Mouse (Mus musculus) C2C12 (cell line): Measurements from ENCODE around the gene Gtpbp3. TPM values are rescaled to one million over a fixed set of nuclear protein-coding genes. Genes with fewer than 3 reads are reported as not detected.
"Not testable (repeated sequence)": the region's sequence is repeated elsewhere in the genome, so short reads cannot be mapped to it uniquely, and the experiment has no call there.

Source experiments
- H3K27me3 ChIP-seq: one replicate; pipeline ENCODE4 v1.6.1; 2011; ENCODE audit not compliant: control insufficient read depth, insufficient read depth, insufficient read length
- H3K36me3 ChIP-seq: one replicate; pipeline ENCODE4 v1.6.1; 2011; ENCODE audit not compliant: control insufficient read depth, insufficient read depth
- H3K4me3 ChIP-seq: one replicate; pipeline ENCODE4 v1.5.1; 2011; ENCODE audit warnings: mild to moderate bottlenecking, control low read depth; ENCODE audit not compliant: poor library complexity, insufficient read depth, severe bottlenecking
- H3K79me2 ChIP-seq: one replicate; pipeline ENCODE4 v1.6.1; 2011; ENCODE audit not compliant: control insufficient read depth, insufficient read depth
- H3K79me3 ChIP-seq: one replicate; pipeline ENCODE4 v1.6.1; 2011; ENCODE audit warnings: low read depth, control low read depth
- H3ac ChIP-seq: one replicate; pipeline ENCODE3; 2011; ENCODE audit warnings: low read depth; ENCODE audit not compliant: control insufficient read depth, insufficient read length
- CEBPB ChIP-seq: IDR thresholded peaks from one replicate; pipeline ENCODE4 v1.6.1; 2011; ENCODE audit warnings: low read depth, mild to moderate bottlenecking, control low read depth, moderate library complexity
- CTCF ChIP-seq: IDR thresholded peaks from one replicate; pipeline ENCODE4 v1.5.1; 2011; ENCODE audit not compliant: control insufficient read depth, insufficient read depth, insufficient read length
- FOSL1 ChIP-seq: IDR thresholded peaks from one replicate; pipeline ENCODE4 v1.8.0; 2011; ENCODE audit warnings: mild to moderate bottlenecking, low read length; ENCODE audit not compliant: poor library complexity, insufficient read depth, severe bottlenecking
- MAX ChIP-seq: IDR thresholded peaks from one replicate; pipeline ENCODE4 v1.6.1; 2011; ENCODE audit warnings: mild to moderate bottlenecking, control low read depth
- MYOD1 ChIP-seq: IDR thresholded peaks from one replicate; pipeline ENCODE4 v1.6.1; 2011; ENCODE audit warnings: low read depth; ENCODE audit not compliant: control insufficient read depth, insufficient read length
- MYOG ChIP-seq: IDR thresholded peaks from one replicate; pipeline ENCODE4 v1.6.1; 2011; ENCODE audit not compliant: control insufficient read depth, insufficient read length; ENCODE audit errors: extremely low read depth
- USF1 ChIP-seq: IDR thresholded peaks from one replicate; pipeline ENCODE4 v1.6.1; 2011; ENCODE audit warnings: low read depth, mild to moderate bottlenecking, control low read depth, moderate library complexity
- polyA plus RNA-seq: library from polyadenylated mRNA; unstranded; fragments of >200 nt; fragmentation: generic; extraction: Trizol; gene quantifications from one replicate; pipeline ENCODE4 v1.2.1, GENCODE M21; 2012; ENCODE audit warnings: missing spikeins

The Gtpbp3 gene
- polyA plus RNA-seq, 1 experiment = 21.4 TPM

DNA sequence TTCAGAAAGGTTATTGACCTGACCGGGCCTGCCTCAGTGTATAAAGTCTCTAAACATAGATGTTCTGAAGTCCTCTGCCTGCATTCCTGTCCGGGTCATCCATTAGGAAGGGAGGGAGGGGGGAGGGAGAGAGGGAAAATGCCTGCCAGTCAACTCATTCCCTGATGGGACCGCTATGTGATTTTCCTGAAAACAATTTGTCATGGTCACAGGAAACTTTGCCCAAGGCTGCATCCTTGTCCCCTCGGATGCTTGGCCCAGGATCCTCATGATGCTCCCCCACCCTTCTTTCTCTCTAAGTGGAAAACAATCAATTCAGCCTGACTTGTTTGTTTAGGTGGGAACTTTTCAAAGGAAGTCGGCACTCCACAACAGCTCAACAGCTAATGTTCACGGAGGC is 28.9 kb downstream of the Gtpbp3 start:
- H3K27me3 ChIP-seq = peaks cover 3% of the 10 kb centered on the region
- TF ChIP-seq CEBPB = no peak
- no peak for TF ChIP-seq MAX
- no peak for TF ChIP-seq CTCF
- TF ChIP-seq FOSL1 = no peak
- no peak for TF ChIP-seq MYOG
- no peak for TF ChIP-seq MYOD1
- no peak for TF ChIP-seq USF1
- H3K79me3 ChIP-seq = no peaks in the 10 kb centered on the region
- no peaks in the 10 kb centered on the region for H3K79me2 ChIP-seq
- no peaks in the 10 kb centered on the region for H3K36me3 ChIP-seq
- no peak overlapping the region for H3K4me3 ChIP-seq
- H3ac ChIP-seq = no peak overlapping the region

DNA sequence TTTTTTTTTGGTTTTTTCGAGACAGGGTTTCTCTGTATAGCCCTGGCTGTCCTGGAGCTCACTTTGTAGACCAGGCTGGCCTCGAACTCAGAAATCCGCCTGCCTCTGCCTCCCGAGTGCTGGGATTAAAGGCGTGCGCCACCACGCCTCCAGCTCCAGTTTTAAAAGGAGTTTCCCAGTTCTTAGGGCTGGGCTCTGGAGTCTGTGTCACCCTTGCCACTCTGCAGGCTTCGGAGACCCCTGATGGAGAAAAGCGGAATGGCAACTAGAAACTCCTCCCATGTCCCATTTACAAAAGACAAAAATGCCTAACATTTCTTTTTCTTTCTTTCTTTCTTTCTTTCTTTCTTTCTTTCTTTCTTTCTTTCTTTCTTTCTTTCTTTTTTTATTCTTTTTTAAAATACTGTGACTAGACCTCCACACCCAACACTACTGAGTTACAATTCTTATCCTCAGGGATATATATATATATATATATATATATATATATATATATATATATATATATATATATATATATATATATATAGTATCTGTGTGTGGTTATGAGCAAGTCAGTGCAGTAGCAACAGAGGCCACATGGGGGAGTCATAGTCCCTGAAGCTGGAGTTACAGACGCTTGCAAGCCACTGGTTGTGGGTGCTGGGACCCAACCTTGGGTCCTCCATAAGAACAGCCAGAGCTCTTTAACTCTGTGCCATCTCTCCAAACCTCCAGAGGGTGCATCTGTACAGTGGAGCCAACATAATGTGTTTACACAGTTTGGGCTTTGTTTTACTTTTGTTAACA is 31.3 kb downstream of the Gtpbp3 start:
- H3K4me3 ChIP-seq, H3K36me3 ChIP-seq, H3ac ChIP-seq, H3K79me3 ChIP-seq, H3K27me3 ChIP-seq, H3K79me2 ChIP-seq: not testable (repeated sequence)

DNA sequence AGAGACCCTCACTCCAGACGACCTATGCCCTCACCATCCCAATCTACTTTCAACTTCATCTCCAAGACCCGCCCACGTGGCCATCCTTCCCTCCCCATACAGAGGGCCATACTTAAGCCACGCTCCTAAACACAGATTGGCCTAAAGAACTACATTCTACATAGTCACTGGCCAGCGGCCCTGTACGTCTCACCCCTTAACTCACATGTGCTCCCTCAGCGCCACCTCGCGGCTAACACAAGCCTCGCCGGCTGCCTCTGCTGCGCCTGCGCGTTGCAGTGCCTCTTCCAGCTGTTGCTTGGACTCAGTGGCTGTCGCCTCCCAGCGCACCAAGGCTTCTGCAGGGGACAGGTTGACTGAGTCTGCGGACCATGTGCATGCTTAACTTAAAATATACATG is 33.7 kb downstream of the Gtpbp3 start:
- Histone ChIP-seq H3K4me3 (no peak overlapping the region), H3K79me2 (no peaks in the 10 kb centered on the region), H3ac (no peak overlapping the region), H3K79me3 (no peaks in the 10 kb centered on the region), H3K27me3 (peaks cover 5% of the 10 kb centered on the region), H3K36me3 (no peaks in the 10 kb centered on the region)
- TF ChIP-seq USF1 = peak; percentile 82
- no peak for TF ChIP-seq MYOG
- TF ChIP-seq MAX = peak; percentile 78
- peak; percentile 96 for TF ChIP-seq CTCF
- no peak for TF ChIP-seq FOSL1
- peak; percentile 88 for TF ChIP-seq MYOD1
- no peak for TF ChIP-seq CEBPB

DNA sequence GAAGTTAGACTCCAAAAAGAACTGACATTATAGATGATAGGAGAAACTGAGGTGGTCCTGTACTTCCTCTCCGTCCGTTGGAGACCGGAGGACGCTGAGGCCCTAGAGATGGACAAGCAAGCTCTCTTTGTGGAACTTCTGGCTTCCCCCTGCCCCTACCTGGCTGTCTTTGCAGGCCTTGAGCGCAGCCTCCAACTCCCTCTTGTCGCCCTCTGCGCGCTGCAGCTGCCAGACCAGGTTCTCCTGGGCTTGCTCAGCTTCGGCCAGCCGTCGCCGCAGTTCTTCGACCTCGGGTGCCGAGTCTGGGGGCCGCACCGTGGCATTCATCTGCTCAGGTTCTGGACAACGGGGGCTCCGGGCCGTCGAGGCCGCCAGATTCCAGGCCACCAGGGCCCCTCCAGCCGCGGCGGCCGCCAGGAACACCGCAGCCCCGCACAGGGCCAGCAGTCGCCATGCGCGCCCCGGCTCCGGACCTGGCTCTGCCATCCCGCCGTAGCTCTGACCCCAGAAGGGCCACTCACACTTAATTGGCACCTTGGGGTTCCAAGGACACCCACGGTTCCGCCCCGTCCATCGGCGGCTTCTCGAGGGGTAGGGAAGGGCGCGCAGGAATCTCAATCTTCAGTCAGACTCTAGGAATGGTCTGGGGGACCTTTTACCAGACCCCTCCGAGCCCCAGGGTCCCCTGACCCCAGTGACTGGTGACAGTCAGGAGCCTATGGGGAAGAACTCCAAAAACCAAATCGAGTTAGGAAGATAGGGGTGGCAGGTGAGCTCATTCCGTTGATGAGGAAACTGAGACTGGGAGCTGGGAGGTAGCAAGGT is 37.5 kb downstream of the Gtpbp3 start, which contains the start of gene Ccdc194:
Gene Ccdc194 (minus strand): TSS at position 486 of the 825 bp plus-strand sequence.
- TF ChIP-seq CTCF (no peak), MAX (no peak), MYOG (no peak), FOSL1 (no peak)
- Histone ChIP-seq H3ac (no peak within 1 kb of the TSS), H3K79me3 (no peaks in the 10 kb centered on the region), H3K4me3 (no peak within 1 kb of the TSS), H3K36me3 (no peaks in the 10 kb centered on the region), H3K79me2 (no peaks in the 10 kb centered on the region), H3K27me3 (peaks cover 8% of the 10 kb centered on the region)

DNA sequence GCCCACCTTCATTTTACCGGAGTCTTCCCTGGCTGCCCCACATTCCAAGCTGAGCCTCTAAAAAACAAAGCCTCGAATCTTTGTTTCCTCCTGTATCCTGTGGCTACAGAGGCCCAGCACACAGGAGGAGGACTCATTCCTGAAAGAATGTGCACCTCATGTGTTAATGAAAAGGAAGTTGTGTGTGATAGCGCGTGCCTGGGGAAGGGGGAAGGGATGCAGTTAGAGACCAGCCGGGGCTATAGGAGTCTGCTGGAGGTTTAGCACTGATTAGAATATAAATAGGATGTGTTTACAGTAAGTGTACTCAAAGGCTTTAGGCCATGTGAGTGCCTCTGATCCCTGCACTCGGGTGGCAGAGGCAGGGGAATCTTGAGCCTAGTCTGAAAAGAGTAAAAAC is 38.4 kb downstream of the Gtpbp3 start:
- no peaks in the 10 kb centered on the region for H3K79me2 ChIP-seq
- H3K79me3 ChIP-seq = no peaks in the 10 kb centered on the region
- no peak overlapping the region for H3ac ChIP-seq
- no peaks in the 10 kb centered on the region for H3K36me3 ChIP-seq
- peaks cover 8% of the 10 kb centered on the region for H3K27me3 ChIP-seq
- no peak overlapping the region for H3K4me3 ChIP-seq
- no peak for TF ChIP-seq MYOD1
- TF ChIP-seq MAX = no peak
- TF ChIP-seq MYOG = no peak
- no peak for TF ChIP-seq CEBPB
- TF ChIP-seq CTCF = no peak
- no peak for TF ChIP-seq USF1
- no peak for TF ChIP-seq FOSL1
